Mouse (Mus musculus): ENCODE measurements at regions not wholly inside any gene's neighbourhood (a gene's known extent, or its start where the extent isn't known, plus 50 kb on each side); places are given as distances from the start of the nearest gene placed in this dataset.
"Not testable (repeated sequence)": the region's sequence is repeated elsewhere in the genome, so short reads cannot be mapped to it uniquely, and the experiment has no call there.

DNA sequence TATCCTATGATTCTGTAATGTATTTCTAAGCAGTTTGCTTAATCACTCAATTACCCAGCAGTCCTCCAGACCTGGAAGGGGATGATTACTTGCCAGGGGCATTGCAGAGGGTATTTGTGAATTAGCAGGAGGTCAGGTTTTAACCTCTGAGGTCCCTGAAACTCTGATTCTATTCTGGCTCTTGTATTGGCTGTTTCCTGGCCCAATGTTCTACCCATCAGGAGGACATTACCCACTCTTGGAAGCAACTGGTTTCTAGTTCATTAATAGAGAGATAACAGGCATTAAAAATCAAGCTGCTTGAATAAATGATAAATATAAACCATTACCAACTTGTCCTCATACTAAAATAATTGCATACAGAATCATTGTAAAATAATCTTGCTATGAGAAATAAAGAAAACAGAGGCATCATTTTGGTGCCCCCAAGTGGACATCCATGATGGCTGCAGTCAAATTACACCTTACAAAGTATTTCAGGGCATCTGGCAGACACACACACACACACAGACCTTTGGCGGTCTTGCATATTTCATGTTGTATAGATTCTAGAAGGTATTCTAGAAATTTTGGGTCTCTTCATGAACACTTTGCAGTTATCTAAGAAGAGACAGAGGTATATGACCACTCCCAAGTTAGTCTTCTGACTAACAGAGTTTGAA is 385.6 kb downstream of the Car8 start:
- WGBS: 56% methylated on average over 1 of the region's 1 CpGs
- H3K4me3 ChIP-seq (ENCODE audit: low read length): no peak overlapping the region

GRCm38 (mm10) chr4:7852006-7852615 is 386.7 kb downstream of the Car8 start:
- H3K27ac ChIP-seq (ENCODE audit: low read length): no peak overlapping the region
- no peaks in the 10 kb centered on the region for H3K27me3 ChIP-seq (replicated peaks; ENCODE audit: control insufficient read depth, insufficient read depth, low read length)
- no peaks in the 10 kb centered on the region for H3K4me1 ChIP-seq (ENCODE audit: control insufficient read depth, insufficient read depth, low read length)
- no peak overlapping the region for H3K4me2 ChIP-seq (ENCODE audit: low read depth, low read length)
- H3K9me3 ChIP-seq (ENCODE audit: control insufficient read depth, low read length): no peaks in the 10 kb centered on the region
- ATAC-seq: no peak
- no peak overlapping the region for H3K9ac ChIP-seq (ENCODE audit: low read depth, low read length)
- H3K36me3 ChIP-seq (ENCODE audit: control insufficient read depth, insufficient read depth, low read length): no peaks in the 10 kb centered on the region
- H3K4me3 ChIP-seq (ENCODE audit: low read length): no peak overlapping the region
- 87% methylated on average over 4 of the region's 4 CpGs for WGBS

More for the DNA sequence above, 385.6 kb downstream of the Car8 start:
- Histone ChIP-seq H3K36me3 (ENCODE audit: control insufficient read depth, insufficient read depth, low read length) (no peaks in the 10 kb centered on the region), H3K4me1 (ENCODE audit: control insufficient read depth, insufficient read depth, low read length) (no peaks in the 10 kb centered on the region), H3K4me2 (ENCODE audit: low read depth, low read length) (no peak overlapping the region), H3K9me3 (ENCODE audit: control insufficient read depth, low read length) (no peaks in the 10 kb centered on the region), H3K27me3 (replicated peaks; ENCODE audit: control insufficient read depth, insufficient read depth, low read length) (no peaks in the 10 kb centered on the region), H3K27ac (ENCODE audit: low read length) (no peak overlapping the region), H3K9ac (ENCODE audit: low read depth, low read length) (no peak overlapping the region)
- no peak for ATAC-seq

- Histone ChIP-seq H3K9ac (ENCODE audit: low read depth, low read length) (no peak overlapping the region), H3K36me3 (ENCODE audit: control insufficient read depth, insufficient read depth, low read length) (no peaks in the 10 kb centered on the region), H3K27ac (ENCODE audit: low read length) (no peak overlapping the region), H3K4me2 (ENCODE audit: low read depth, low read length) (no peak overlapping the region), H3K4me1 (ENCODE audit: control insufficient read depth, insufficient read depth, low read length) (no peaks in the 10 kb centered on the region), H3K9me3 (ENCODE audit: control insufficient read depth, low read length) (no peaks in the 10 kb centered on the region), H3K4me3 (ENCODE audit: low read length) (no peak overlapping the region), H3K27me3 (replicated peaks; ENCODE audit: control insufficient read depth, insufficient read depth, low read length) (no peaks in the 10 kb centered on the region)
- 81% methylated on average over 5 of the region's 5 CpGs for WGBS
- ATAC-seq: no peak
Observed at GRCm38 (mm10) chr4:7847411-7847810, 391.4 kb downstream of the Car8 start.

DNA sequence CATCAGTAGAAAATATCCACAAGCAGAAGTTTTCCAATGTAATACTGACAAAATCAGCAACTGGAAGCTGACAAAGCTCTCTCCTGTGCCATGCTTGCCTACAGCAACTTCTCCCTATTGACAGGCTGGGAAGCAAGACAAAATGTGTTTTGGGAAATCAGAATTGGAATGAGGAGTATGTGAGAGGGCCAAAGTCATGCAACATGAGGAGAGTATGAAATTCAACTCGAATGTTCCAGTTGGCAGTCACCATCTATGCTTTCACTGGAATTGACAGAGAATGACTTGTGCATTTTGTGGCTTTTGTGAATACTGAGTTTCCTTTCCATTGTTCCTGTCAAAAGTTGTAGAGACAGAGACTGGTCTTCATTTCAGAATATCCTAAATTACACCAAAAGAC is 409.7 kb downstream of the Car8 start:
- Histone ChIP-seq H3K27ac (ENCODE audit: low read length) (no peak overlapping the region), H3K36me3 (ENCODE audit: control insufficient read depth, insufficient read depth, low read length) (no peaks in the 10 kb centered on the region), H3K4me2 (ENCODE audit: low read depth, low read length) (no peak overlapping the region), H3K4me1 (ENCODE audit: control insufficient read depth, insufficient read depth, low read length) (no peaks in the 10 kb centered on the region), H3K27me3 (replicated peaks; ENCODE audit: control insufficient read depth, insufficient read depth, low read length) (no peaks in the 10 kb centered on the region), H3K4me3 (ENCODE audit: low read length) (no peak overlapping the region), H3K9me3 (ENCODE audit: control insufficient read depth, low read length) (no peaks in the 10 kb centered on the region), H3K9ac (ENCODE audit: low read depth, low read length) (no peak overlapping the region)
- WGBS: 57% methylated on average over 1 of the region's 1 CpGs
- ATAC-seq: no peak

GRCm38 (mm10) chr4:7819847-7820246 is 419.0 kb downstream of the Car8 start:
- Histone ChIP-seq H3K9me3 (ENCODE audit: control insufficient read depth, low read length) (no peaks in the 10 kb centered on the region), H3K27me3 (replicated peaks; ENCODE audit: control insufficient read depth, insufficient read depth, low read length) (no peaks in the 10 kb centered on the region), H3K4me1 (ENCODE audit: control insufficient read depth, insufficient read depth, low read length) (no peaks in the 10 kb centered on the region), H3K4me3 (ENCODE audit: low read length) (no peak overlapping the region), H3K4me2 (ENCODE audit: low read depth, low read length) (no peak overlapping the region), H3K27ac (ENCODE audit: low read length) (no peak overlapping the region), H3K36me3 (ENCODE audit: control insufficient read depth, insufficient read depth, low read length) (no peaks in the 10 kb centered on the region), H3K9ac (ENCODE audit: low read depth, low read length) (no peak overlapping the region)
- 0 out of 2 replicates have a peak, but pooled peaks have one; percentile 33 for ATAC-seq

- H3K36me3 ChIP-seq (ENCODE audit: control insufficient read depth, insufficient read depth, low read length); H3K4me2 ChIP-seq (ENCODE audit: low read depth, low read length); H3K9ac ChIP-seq (ENCODE audit: low read depth, low read length); H3K27ac ChIP-seq (ENCODE audit: low read length); H3K4me1 ChIP-seq (ENCODE audit: control insufficient read depth, insufficient read depth, low read length); H3K27me3 ChIP-seq (replicated peaks; ENCODE audit: control insufficient read depth, insufficient read depth, low read length); H3K9me3 ChIP-seq (ENCODE audit: control insufficient read depth, low read length); H3K4me3 ChIP-seq (ENCODE audit: low read length); ATAC-seq: not testable (repeated sequence)
- 74% methylated on average over 1 of the region's 1 CpGs for WGBS
Observed at GRCm38 (mm10) chr4:7777761-7778160, 461.1 kb downstream of the Car8 start.

DNA sequence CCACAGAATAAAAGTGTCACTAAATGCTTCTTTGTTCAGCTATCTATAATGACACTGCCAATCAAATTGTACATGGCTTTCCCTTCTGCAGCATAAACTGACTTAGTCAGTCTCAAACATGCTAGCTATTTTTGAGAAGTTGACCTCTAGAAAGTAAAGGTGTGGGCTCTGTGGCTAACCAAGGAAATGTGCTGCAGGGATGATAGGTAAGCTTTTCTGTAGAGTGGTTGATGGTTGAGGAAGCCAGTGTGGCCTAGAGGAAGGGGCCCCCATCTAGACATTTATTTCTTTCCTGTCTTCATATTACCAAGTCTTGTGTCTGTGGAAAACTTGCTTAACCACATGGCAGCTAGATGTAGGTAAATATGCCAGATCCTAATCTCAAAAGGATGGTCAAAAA is 483.4 kb downstream of the Car8 start:
- Histone ChIP-seq H3K27ac (ENCODE audit: low read length) (no peak overlapping the region), H3K36me3 (ENCODE audit: control insufficient read depth, insufficient read depth, low read length) (no peaks in the 10 kb centered on the region), H3K4me3 (ENCODE audit: low read length) (no peak overlapping the region), H3K9me3 (ENCODE audit: control insufficient read depth, low read length) (no peaks in the 10 kb centered on the region), H3K4me2 (ENCODE audit: low read depth, low read length) (no peak overlapping the region), H3K9ac (ENCODE audit: low read depth, low read length) (no peak overlapping the region), H3K4me1 (ENCODE audit: control insufficient read depth, insufficient read depth, low read length) (no peaks in the 10 kb centered on the region), H3K27me3 (replicated peaks; ENCODE audit: control insufficient read depth, insufficient read depth, low read length) (no peaks in the 10 kb centered on the region)
- ATAC-seq: no peak

DNA sequence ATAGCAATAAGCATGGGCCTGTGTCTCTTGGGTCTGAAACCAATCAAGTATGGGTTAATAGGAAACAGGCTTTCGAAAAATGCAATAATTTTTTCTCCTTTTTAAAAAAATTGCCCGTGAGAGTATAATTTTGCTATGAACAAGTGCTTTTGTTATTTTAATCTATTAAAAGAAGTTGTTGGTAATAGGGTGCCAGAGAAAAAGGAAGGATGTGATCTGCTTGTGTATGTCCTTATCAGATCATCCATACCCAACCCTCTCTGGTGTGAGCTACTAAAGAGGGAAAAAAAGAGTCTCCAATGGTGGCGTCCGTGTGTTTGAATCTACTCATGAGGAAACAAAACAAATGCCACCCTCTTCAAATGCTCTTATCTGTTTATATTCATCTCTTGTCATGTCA is 484.9 kb downstream of the Car8 start:
- Histone ChIP-seq H3K9me3 (ENCODE audit: control insufficient read depth, low read length) (no peaks in the 10 kb centered on the region), H3K4me3 (ENCODE audit: low read length) (no peak overlapping the region), H3K27ac (ENCODE audit: low read length) (no peak overlapping the region), H3K9ac (ENCODE audit: low read depth, low read length) (no peak overlapping the region), H3K4me2 (ENCODE audit: low read depth, low read length) (no peak overlapping the region), H3K36me3 (ENCODE audit: control insufficient read depth, insufficient read depth, low read length) (no peaks in the 10 kb centered on the region), H3K27me3 (replicated peaks; ENCODE audit: control insufficient read depth, insufficient read depth, low read length) (no peaks in the 10 kb centered on the region), H3K4me1 (ENCODE audit: control insufficient read depth, insufficient read depth, low read length) (no peaks in the 10 kb centered on the region)
- 86% methylated on average over 4 of the region's 4 CpGs for WGBS
- ATAC-seq: no peak

GRCm38 (mm10) chr4:7751208-7751607 is 487.6 kb downstream of the Car8 start:
- Histone ChIP-seq H3K4me1 (ENCODE audit: control insufficient read depth, insufficient read depth, low read length) (no peaks in the 10 kb centered on the region), H3K27me3 (replicated peaks; ENCODE audit: control insufficient read depth, insufficient read depth, low read length) (no peaks in the 10 kb centered on the region), H3K4me2 (ENCODE audit: low read depth, low read length) (no peak overlapping the region), H3K9ac (ENCODE audit: low read depth, low read length) (no peak overlapping the region), H3K4me3 (ENCODE audit: low read length) (no peak overlapping the region), H3K27ac (ENCODE audit: low read length) (no peak overlapping the region), H3K9me3 (ENCODE audit: control insufficient read depth, low read length) (no peaks in the 10 kb centered on the region), H3K36me3 (ENCODE audit: control insufficient read depth, insufficient read depth, low read length) (no peaks in the 10 kb centered on the region)
- WGBS: 77% methylated on average over 1 of the region's 1 CpGs
- ATAC-seq: no peak

DNA sequence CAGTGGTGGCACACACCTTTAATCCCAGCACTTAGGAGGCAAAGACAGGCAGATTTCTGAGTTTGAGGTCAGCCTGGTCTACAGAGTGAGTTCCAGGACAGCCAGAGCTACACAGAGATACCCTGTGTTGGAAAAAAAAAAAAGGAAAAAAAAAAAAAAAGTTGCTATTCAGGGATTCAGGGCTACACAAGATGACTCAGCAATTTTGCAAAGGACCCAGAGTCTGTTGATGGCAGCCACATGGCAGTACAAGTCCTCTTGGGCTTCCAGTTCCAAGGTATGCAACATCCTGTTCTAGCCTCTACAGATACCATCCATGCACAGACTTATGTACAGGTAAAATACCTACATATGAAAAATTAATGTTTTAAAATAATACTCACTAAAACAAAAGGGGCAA is 515.9 kb downstream of the Car8 start:
- Histone ChIP-seq H3K9me3 (ENCODE audit: control insufficient read depth, low read length) (no peaks in the 10 kb centered on the region), H3K4me1 (ENCODE audit: control insufficient read depth, insufficient read depth, low read length) (no peaks in the 10 kb centered on the region)
- ATAC-seq: no peak

More for the DNA sequence above, 515.9 kb downstream of the Car8 start:
- Histone ChIP-seq H3K4me3 (ENCODE audit: low read length) (no peak overlapping the region), H3K36me3 (ENCODE audit: control insufficient read depth, insufficient read depth, low read length) (no peaks in the 10 kb centered on the region), H3K27me3 (replicated peaks; ENCODE audit: control insufficient read depth, insufficient read depth, low read length) (no peaks in the 10 kb centered on the region), H3K9ac (ENCODE audit: low read depth, low read length) (no peak overlapping the region), H3K27ac (ENCODE audit: low read length) (no peak overlapping the region), H3K4me2 (ENCODE audit: low read depth, low read length) (no peak overlapping the region)
